Mouse (Mus musculus): ENCODE measurements around the gene Macf1. TPM values are rescaled to one million over a fixed set of nuclear protein-coding genes. Genes with fewer than 3 reads are reported as not detected.

The Macf1 gene
- polyA plus RNA-seq (2011; ENCODE audit: insufficient read depth, insufficient read length, low read depth, missing spikeins): 251 and 257 TPM in 2 replicates

DNA sequence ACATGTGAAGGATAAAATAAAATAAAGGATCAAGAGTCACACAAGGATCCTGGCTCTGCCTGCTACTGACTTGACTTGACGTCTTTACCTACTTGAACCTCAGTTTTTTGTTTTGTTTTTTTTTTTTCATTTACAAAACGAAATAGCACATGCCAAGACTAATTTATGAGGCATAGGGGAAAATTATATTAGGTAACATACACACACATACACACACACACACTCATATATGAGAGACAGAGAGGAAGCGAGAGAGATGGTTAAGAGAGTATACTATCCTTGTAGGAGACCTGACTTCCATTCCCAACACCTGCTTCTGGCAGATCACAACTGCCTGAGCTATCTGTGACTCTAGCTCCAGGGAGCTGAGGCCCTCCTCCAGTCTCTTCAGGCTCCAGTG lies at the start of gene Macf1:
TSS of gene Macf1 (minus strand) at position 101 of the 400 bp plus-strand sequence.
- TF ChIP-seq CTCF (IDR thresholded peaks at IDR 0.05; ENCODE audit: low read depth, low read length) (no peak), EP300 (IDR thresholded peaks at IDR 0.05; ENCODE audit: insufficient read depth, low read depth, low read length) (no peak), POLR2A (IDR thresholded peaks at IDR 0.05; ENCODE audit: insufficient read depth, low read length) (no peak)
- Histone ChIP-seq H3K27ac (ENCODE audit: insufficient read depth, low read length) (no peak within 1 kb of the TSS), H3K4me3 (ENCODE audit: low read depth, low read length) (no peak within 1 kb of the TSS), H3K4me1 (ENCODE audit: control insufficient read depth, insufficient read depth, low read length) (no peaks in the 10 kb centered on the region), H3K9me3 (replicated peaks; ENCODE audit: control insufficient read depth, insufficient read depth, low read length, poor library complexity, severe bottlenecking) (no peaks in the 10 kb centered on the region), H3K36me3 (ENCODE audit: control insufficient read depth, insufficient read depth, low read length, poor library complexity, severe bottlenecking) (no peaks in the 10 kb centered on the region), H3K9ac (ENCODE audit: low read depth, poor library complexity, severe bottlenecking) (no peak within 1 kb of the TSS), H3K27me3 (ENCODE audit: control insufficient read depth, insufficient read depth, low read length, poor library complexity, severe bottlenecking) (no peaks in the 10 kb centered on the region)

DNA sequence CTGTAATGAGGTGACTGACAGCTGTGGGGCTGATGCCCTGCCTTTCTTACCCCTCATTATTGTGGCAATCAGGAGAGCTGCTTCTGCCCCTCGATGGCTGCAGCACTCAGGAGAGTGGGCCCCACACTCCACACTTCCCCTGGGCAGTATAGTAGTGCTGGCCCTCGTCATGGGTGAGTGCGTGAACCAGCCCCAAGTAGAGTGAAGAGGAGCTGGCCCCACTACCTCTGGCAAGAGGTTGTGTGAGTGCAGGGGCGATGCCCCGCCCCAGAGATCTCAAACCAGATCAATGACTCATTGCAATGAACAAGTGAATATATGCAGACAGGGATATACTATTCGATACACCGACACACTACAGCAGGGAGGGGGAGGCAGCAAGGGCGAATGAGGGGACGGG lies 49.4 kb upstream of the Macf1 start:
- peaks cover 15% of the 10 kb centered on the region for H3K36me3 ChIP-seq (ENCODE audit: control insufficient read depth, insufficient read depth, low read length, poor library complexity, severe bottlenecking)
- H3K4me1 ChIP-seq (ENCODE audit: control insufficient read depth, insufficient read depth, low read length): no peaks in the 10 kb centered on the region
- no peak overlapping the region for H3K4me3 ChIP-seq (ENCODE audit: low read depth, low read length)
- H3K9ac ChIP-seq (ENCODE audit: low read depth, poor library complexity, severe bottlenecking): no peak overlapping the region
- TF ChIP-seq CTCF (IDR thresholded peaks at IDR 0.05; ENCODE audit: low read depth, low read length) (no peak), EP300 (IDR thresholded peaks at IDR 0.05; ENCODE audit: insufficient read depth, low read depth, low read length) (no peak), POLR2A (IDR thresholded peaks at IDR 0.05; ENCODE audit: insufficient read depth, low read length) (no peak)
- H3K27me3 ChIP-seq (ENCODE audit: control insufficient read depth, insufficient read depth, low read length, poor library complexity, severe bottlenecking): no peaks in the 10 kb centered on the region
- H3K27ac ChIP-seq (ENCODE audit: insufficient read depth, low read length): no peak overlapping the region
- H3K9me3 ChIP-seq (replicated peaks; ENCODE audit: control insufficient read depth, insufficient read depth, low read length, poor library complexity, severe bottlenecking): no peaks in the 10 kb centered on the region

DNA sequence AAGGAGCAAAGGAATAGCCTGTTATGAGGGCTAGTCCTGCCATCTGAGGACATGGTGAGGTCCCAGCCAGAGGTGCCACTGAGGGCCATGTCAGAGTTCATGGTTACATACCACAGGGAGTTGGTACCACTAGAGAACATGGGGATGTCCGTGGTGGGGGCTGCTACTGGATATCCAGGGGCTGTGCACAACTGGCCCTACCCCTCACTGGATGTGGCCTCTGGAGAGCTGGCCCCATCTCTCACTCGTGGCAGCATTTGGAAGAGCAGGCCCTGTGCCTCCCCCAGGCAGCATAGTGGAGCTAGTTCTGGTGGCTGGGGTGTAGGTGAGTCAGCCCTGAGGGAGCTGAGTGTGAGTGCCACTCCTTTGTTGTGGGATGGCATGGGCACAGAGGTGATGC lies 48.8 kb upstream of the Macf1 start:
- Histone ChIP-seq H3K9me3 (replicated peaks; ENCODE audit: control insufficient read depth, insufficient read depth, low read length, poor library complexity, severe bottlenecking) (no peaks in the 10 kb centered on the region), H3K4me1 (ENCODE audit: control insufficient read depth, insufficient read depth, low read length) (no peaks in the 10 kb centered on the region), H3K9ac (ENCODE audit: low read depth, poor library complexity, severe bottlenecking) (no peak overlapping the region), H3K27me3 (ENCODE audit: control insufficient read depth, insufficient read depth, low read length, poor library complexity, severe bottlenecking) (no peaks in the 10 kb centered on the region), H3K27ac (ENCODE audit: insufficient read depth, low read length) (no peak overlapping the region), H3K36me3 (ENCODE audit: control insufficient read depth, insufficient read depth, low read length, poor library complexity, severe bottlenecking) (peaks cover 9% of the 10 kb centered on the region), H3K4me3 (ENCODE audit: low read depth, low read length) (no peak overlapping the region)
- TF ChIP-seq POLR2A (IDR thresholded peaks at IDR 0.05; ENCODE audit: insufficient read depth, low read length): no peak
- TF ChIP-seq CTCF (IDR thresholded peaks at IDR 0.05; ENCODE audit: low read depth, low read length): no peak
- no peak for TF ChIP-seq EP300 (IDR thresholded peaks at IDR 0.05; ENCODE audit: insufficient read depth, low read depth, low read length)

DNA sequence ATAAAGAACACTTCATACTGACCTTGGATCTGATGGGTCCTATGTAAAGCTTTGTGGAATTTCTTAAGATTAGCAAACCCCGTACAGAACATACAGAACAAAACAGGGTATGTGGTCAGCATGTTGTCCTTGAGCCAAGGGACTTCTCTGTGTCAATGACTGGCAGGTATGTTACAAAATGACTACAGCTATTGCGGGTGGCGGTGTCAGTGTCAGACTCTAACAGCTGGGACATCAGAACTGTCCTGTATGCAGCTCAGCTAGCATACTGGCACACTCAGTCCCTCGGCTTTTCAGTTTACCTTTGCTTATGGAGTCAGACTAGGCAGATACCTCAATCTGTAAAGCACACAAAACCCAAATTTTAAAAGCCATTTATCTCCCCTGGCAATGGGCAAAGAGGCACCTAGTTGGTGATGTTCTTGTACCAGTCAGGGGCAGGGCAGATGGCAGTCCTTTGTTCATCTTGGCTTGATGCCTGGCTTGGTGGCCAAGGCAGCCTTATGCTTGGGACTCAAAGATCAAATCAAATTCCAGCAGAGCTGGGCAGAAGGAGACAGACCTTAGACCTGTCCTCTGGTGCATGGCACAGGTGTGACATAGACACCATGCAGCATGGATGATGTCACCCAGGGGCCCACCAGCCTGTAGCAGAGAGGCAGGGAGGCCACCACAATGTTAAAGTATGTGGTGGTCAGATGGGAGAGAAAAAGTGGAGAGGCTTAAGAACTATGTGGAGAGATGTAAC lies 48.2 kb upstream of the Macf1 start:
- Histone ChIP-seq H3K9me3 (replicated peaks; ENCODE audit: control insufficient read depth, insufficient read depth, low read length, poor library complexity, severe bottlenecking) (no peaks in the 10 kb centered on the region), H3K4me3 (ENCODE audit: low read depth, low read length) (no peak overlapping the region), H3K4me1 (ENCODE audit: control insufficient read depth, insufficient read depth, low read length) (no peaks in the 10 kb centered on the region), H3K36me3 (ENCODE audit: control insufficient read depth, insufficient read depth, low read length, poor library complexity, severe bottlenecking) (peaks cover 5% of the 10 kb centered on the region; the same call in 1 of the 2 replicates), H3K27ac (ENCODE audit: insufficient read depth, low read length) (no peak overlapping the region), H3K27me3 (ENCODE audit: control insufficient read depth, insufficient read depth, low read length, poor library complexity, severe bottlenecking) (no peaks in the 10 kb centered on the region), H3K9ac (ENCODE audit: low read depth, poor library complexity, severe bottlenecking) (no peak overlapping the region)
- no peak for TF ChIP-seq EP300 (IDR thresholded peaks at IDR 0.05; ENCODE audit: insufficient read depth, low read depth, low read length)
- TF ChIP-seq CTCF (IDR thresholded peaks at IDR 0.05; ENCODE audit: low read depth, low read length): no peak
- TF ChIP-seq POLR2A (IDR thresholded peaks at IDR 0.05; ENCODE audit: insufficient read depth, low read length): no peak

DNA sequence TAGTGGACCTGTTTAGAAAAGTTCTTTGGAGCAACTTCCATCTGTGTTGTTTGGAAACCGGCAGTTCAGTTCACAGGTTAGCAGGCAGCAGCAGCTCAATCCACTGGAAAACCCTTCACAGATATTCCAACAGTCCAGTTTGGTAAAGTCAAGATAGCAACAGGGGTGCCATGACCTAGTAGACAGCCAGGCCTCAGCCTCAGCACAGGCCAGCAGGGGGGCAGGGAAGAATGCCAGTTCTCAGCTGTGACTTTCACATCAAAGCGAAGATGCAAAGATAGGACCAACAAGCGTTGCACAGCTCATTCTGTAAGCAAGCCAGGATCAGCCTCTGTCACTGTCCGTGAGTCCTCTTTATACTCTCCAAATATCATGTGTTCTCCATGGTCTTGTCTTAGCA lies 37.6 kb upstream of the Macf1 start:
- Histone ChIP-seq H3K4me1 (ENCODE audit: control insufficient read depth, insufficient read depth, low read length) (no peaks in the 10 kb centered on the region), H3K4me3 (ENCODE audit: low read depth, low read length) (no peak overlapping the region), H3K9ac (ENCODE audit: low read depth, poor library complexity, severe bottlenecking) (no peak overlapping the region), H3K9me3 (replicated peaks; ENCODE audit: control insufficient read depth, insufficient read depth, low read length, poor library complexity, severe bottlenecking) (0 out of 2 replicates have a peak, but pooled peaks cover 4% of the 10 kb centered on the region), H3K36me3 (ENCODE audit: control insufficient read depth, insufficient read depth, low read length, poor library complexity, severe bottlenecking) (no peaks in the 10 kb centered on the region), H3K27ac (ENCODE audit: insufficient read depth, low read length) (no peak overlapping the region), H3K27me3 (ENCODE audit: control insufficient read depth, insufficient read depth, low read length, poor library complexity, severe bottlenecking) (no peaks in the 10 kb centered on the region)
- TF ChIP-seq CTCF (IDR thresholded peaks at IDR 0.05; ENCODE audit: low read depth, low read length) (no peak), POLR2A (IDR thresholded peaks at IDR 0.05; ENCODE audit: insufficient read depth, low read length) (no peak), EP300 (IDR thresholded peaks at IDR 0.05; ENCODE audit: insufficient read depth, low read depth, low read length) (no peak)

DNA sequence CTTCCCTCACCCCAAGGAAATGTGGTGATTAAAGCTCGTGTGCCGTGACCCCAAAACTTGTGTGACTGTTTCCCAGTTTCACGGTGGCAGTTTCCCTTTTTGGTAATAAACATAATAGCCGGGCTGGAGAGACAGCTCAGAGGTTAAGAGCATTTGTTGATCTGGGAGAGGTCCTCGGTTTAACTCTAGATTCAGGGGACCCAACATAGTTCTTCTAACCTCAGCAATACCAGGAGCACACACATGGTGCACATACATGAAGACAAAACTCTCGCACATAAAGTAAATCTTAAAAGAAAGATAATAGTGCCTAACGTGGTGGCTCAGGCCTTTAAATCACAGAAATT lies 34.2 kb upstream of the Macf1 start:
- H3K9me3 ChIP-seq (replicated peaks; ENCODE audit: control insufficient read depth, insufficient read depth, low read length, poor library complexity, severe bottlenecking): 0 out of 2 replicates have a peak, but pooled peaks cover 4% of the 10 kb centered on the region
- H3K9ac ChIP-seq (ENCODE audit: low read depth, poor library complexity, severe bottlenecking): peak overlapping the region; percentile 31; the same call in 1 of the 2 replicates
- TF ChIP-seq EP300 (IDR thresholded peaks at IDR 0.05; ENCODE audit: insufficient read depth, low read depth, low read length): no peak
- TF ChIP-seq POLR2A (IDR thresholded peaks at IDR 0.05; ENCODE audit: insufficient read depth, low read length): no peak
- no peak for TF ChIP-seq CTCF (IDR thresholded peaks at IDR 0.05; ENCODE audit: low read depth, low read length)
- no peaks in the 10 kb centered on the region for H3K27me3 ChIP-seq (ENCODE audit: control insufficient read depth, insufficient read depth, low read length, poor library complexity, severe bottlenecking)
- H3K4me1 ChIP-seq (ENCODE audit: control insufficient read depth, insufficient read depth, low read length): peaks cover 1% of the 10 kb centered on the region
- H3K27ac ChIP-seq (ENCODE audit: insufficient read depth, low read length): no peak overlapping the region
- H3K36me3 ChIP-seq (ENCODE audit: control insufficient read depth, insufficient read depth, low read length, poor library complexity, severe bottlenecking): peaks cover 7% of the 10 kb centered on the region; the same call in 1 of the 2 replicates
- H3K4me3 ChIP-seq (ENCODE audit: low read depth, low read length): peak overlapping the region; percentile 90

Data from ES-Bruce4 (cell line).